Mouse (Mus musculus) spleen, adult 10 weeks (tissue): ENCODE measurements around the gene Oxld1. TPM values are rescaled to one million over a fixed set of nuclear protein-coding genes. Genes with fewer than 3 reads are reported as not detected.

ENCODE experiments used
- polyA plus RNA-seq: library from polyadenylated mRNA; stranded (reverse); fragments of 350-450 nt; fragmentation: Illumina TruSeq; extraction: RNeasy Lipid Tissue Mini Kit (QIAGEN cat#74804); gene quantifications from one replicate; pipeline ENCODE4 v1.2.3, GENCODE M21; 2015; ENCODE audit warnings: low replicate concordance; ENCODE audit not compliant: insufficient read depth

The Oxld1 gene
- polyA plus RNA-seq, result 4.1 TPM

GRCm38 (mm10) chr11:120457772-120458751 is at the start of gene Oxld1, which contains the start of gene Ccdc137:
Oxld1 (minus strand) TSS chr11:120458068.
Ccdc137 (plus strand) TSS chr11:120458115.

GRCm38 (mm10) chr11:120491317-120492023 is 33.6 kb upstream of the Oxld1 start, which contains the start of gene Slc25a10:
Slc25a10 (plus strand) TSS chr11:120491840.

GRCm38 (mm10) chr11:120484265-120484981 is 26.6 kb upstream of the Oxld1 start, which contains the start of gene Mrpl12:
Mrpl12 (plus strand) TSS chr11:120484613.

GRCm38 (mm10) chr11:120467051-120467735 is 9.3 kb upstream of the Oxld1 start, which contains the start of gene Arl16:
Arl16 (minus strand) TSS chr11:120467607.

GRCm38 (mm10) chr11:120453306-120453705 is 4.6 kb downstream of the Oxld1 start, which contains the start of gene Pde6g:
Pde6g (minus strand) TSS chr11:120453500.

GRCm38 (mm10) chr11:120442344-120442743 is 15.5 kb downstream of the Oxld1 start, which contains the start of gene Tspan10:
Tspan10 (plus strand) TSS chr11:120442644.

GRCm38 (mm10) chr11:120437152-120437856 is 20.6 kb downstream of the Oxld1 start, which contains the start of gene Nploc4:
Nploc4 (minus strand) TSS chr11:120437708.

Other genes with a start within 250 kb of the Oxld1 start
- 2.5 TPM for gene Bahcc1, start 225.1 kb downstream of the Oxld1 start, polyA plus RNA-seq
- 1,508 TPM for gene Actg1, start 109.5 kb downstream of the Oxld1 start, polyA plus RNA-seq
- not detected for gene Fscn2, start 96.5 kb downstream of the Oxld1 start, polyA plus RNA-seq
- gene Faap100, start 79.3 kb downstream of the Oxld1 start, polyA plus RNA-seq, result 1.6 TPM
- 36.3 TPM for gene Nploc4, start 20.4 kb downstream of the Oxld1 start, polyA plus RNA-seq
- gene Tspan10, start 15.4 kb downstream of the Oxld1 start, polyA plus RNA-seq, result 2.7 TPM
- 0.39 TPM for gene Pde6g, start 4.6 kb downstream of the Oxld1 start, polyA plus RNA-seq
- 39.8 TPM for gene Ccdc137, start within 50 bp of the Oxld1 start, polyA plus RNA-seq
- gene Arl16, start 9.5 kb upstream of the Oxld1 start, polyA plus RNA-seq, result 23.9 TPM
- gene Mrpl12, start 26.5 kb upstream of the Oxld1 start, polyA plus RNA-seq, result 16.3 TPM
- 4.4 TPM for gene Slc25a10, start 33.8 kb upstream of the Oxld1 start, polyA plus RNA-seq
- gene Gcgr, start 72.6 kb upstream of the Oxld1 start, polyA plus RNA-seq, result not detected
- gene Mcrip1, start 91.7 kb upstream of the Oxld1 start, polyA plus RNA-seq, result 25.6 TPM
- not detected for gene Ppp1r27, start 93.1 kb upstream of the Oxld1 start, polyA plus RNA-seq
- 169 TPM for gene P4hb, start 115.2 kb upstream of the Oxld1 start, polyA plus RNA-seq
- 169 TPM for gene Arhgdia, start 123.6 kb upstream of the Oxld1 start, polyA plus RNA-seq
- 65.0 TPM for gene Alyref, start 140.3 kb upstream of the Oxld1 start, polyA plus RNA-seq
- gene Anapc11, start 140.4 kb upstream of the Oxld1 start, polyA plus RNA-seq, result 30.2 TPM
- not detected for gene Npb, start 150.4 kb upstream of the Oxld1 start, polyA plus RNA-seq
- 42.1 TPM for gene Pcyt2, start 159.9 kb upstream of the Oxld1 start, polyA plus RNA-seq
- gene Sirt7, start 167.2 kb upstream of the Oxld1 start, polyA plus RNA-seq, result 70.1 TPM
- gene Mafg, start 175.5 kb upstream of the Oxld1 start, polyA plus RNA-seq, result 22.5 TPM
- 1.8 TPM for gene Pycr1, start 185.7 kb upstream of the Oxld1 start, polyA plus RNA-seq
- 0.73 TPM for gene Myadml2, start 190.1 kb upstream of the Oxld1 start, polyA plus RNA-seq
- gene Notum, start 203.1 kb upstream of the Oxld1 start, polyA plus RNA-seq, result not detected
- 22.3 TPM for gene Aspscr1, start 214.9 kb upstream of the Oxld1 start, polyA plus RNA-seq